Comparison of ENCODE assay signal across 9 mouse cellular contexts in genomic region chr2:52955090-52955489, GRCm38 (mm10).
DNase-seq lines count a peak whose midpoint lies in the region; ATAC-seq and TF ChIP-seq lines count a peak whose summit lies in the region.
"Had no signal": no experiment of that assay in that cellular context is flagged by ENCODE, and none has a peak within 500 bp of the region (broad histone marks: within the 10 kb centered on the region; RNA-seq: fewer than 3 reads in every experiment).

No protein-coding gene starts in this region.

- no peaks in the 10 kb centered on the region for H3K9me3 ChIP-seq in hindbrain, embryonic 15.5 days
- no peaks in the 10 kb centered on the region for H3K9me3 ChIP-seq in hindbrain, embryonic 11.5 days (ENCODE audit: control insufficient read depth, low read length)
- H3K9me3 ChIP-seq in lung, embryonic 14.5 days (ENCODE audit: low read depth, low read length), result no peaks in the 10 kb centered on the region
- H3K9me3 ChIP-seq: neural tube, embryonic 12.5 days had no signal

- H3K9ac ChIP-seq in hindbrain, embryonic 15.5 days, result no peak overlapping the region
- H3K9ac ChIP-seq in hindbrain, embryonic 11.5 days (ENCODE audit: low read depth, low read length), result no peak overlapping the region
- H3K9ac ChIP-seq in lung, embryonic 14.5 days, result no peak overlapping the region
- H3K9ac ChIP-seq: neural tube, embryonic 12.5 days had no signal

- 70% methylated on average over 8 of the region's 8 CpGs for WGBS in hindbrain, embryonic 15.5 days
- WGBS in hindbrain, embryonic 11.5 days, result 75% methylated on average over 8 of the region's 8 CpGs
- WGBS in lung, embryonic 14.5 days, result 64% methylated on average over 8 of the region's 8 CpGs

- no peaks in the 10 kb centered on the region for H3K27me3 ChIP-seq in hindbrain, embryonic 15.5 days
- H3K27me3 ChIP-seq in hindbrain, embryonic 11.5 days (ENCODE audit: control insufficient read depth, insufficient read depth, low read length), result no peaks in the 10 kb centered on the region
- H3K27me3 ChIP-seq in lung, embryonic 14.5 days (ENCODE audit: insufficient read depth, low read length), result no peaks in the 10 kb centered on the region
- H3K27me3 ChIP-seq: neural tube, embryonic 12.5 days had no signal

- ATAC-seq in hindbrain, embryonic 15.5 days (ENCODE audit: low FRiP score, low read depth), result peak; percentile 32
- no peak for ATAC-seq in hindbrain, embryonic 11.5 days (ENCODE audit: low FRiP score)
- ATAC-seq in lung, embryonic 14.5 days (ENCODE audit: insufficient read depth), result peak; percentile 30; the same call in 1 of the 2 replicates

- TF ChIP-seq POLR2A in bone marrow macrophage, adult 2 months (IDR thresholded peaks at IDR 0.05; ENCODE audit: borderline replicate concordance, low read depth, low read length), result no peak

- no peaks in the 10 kb centered on the region for H3K36me3 ChIP-seq in hindbrain, embryonic 15.5 days
- no peaks in the 10 kb centered on the region for H3K36me3 ChIP-seq in hindbrain, embryonic 11.5 days (ENCODE audit: control insufficient read depth, insufficient read depth, low read length)
- no peaks in the 10 kb centered on the region for H3K36me3 ChIP-seq in lung, embryonic 14.5 days (ENCODE audit: insufficient read depth)
- H3K36me3 ChIP-seq: neural tube, embryonic 12.5 days had no signal

- H3K4me2 ChIP-seq in hindbrain, embryonic 15.5 days, result no peak overlapping the region
- no peak overlapping the region for H3K4me2 ChIP-seq in hindbrain, embryonic 11.5 days (replicated peaks; ENCODE audit: low read depth, low read length)
- no peak overlapping the region for H3K4me2 ChIP-seq in lung, embryonic 14.5 days
- H3K4me2 ChIP-seq: neural tube, embryonic 12.5 days had no signal

- no peak for TF ChIP-seq CTCF in bone marrow macrophage, adult 2 months (IDR thresholded peaks at IDR 0.05; ENCODE audit: low read depth, low read length)
- TF ChIP-seq CTCF in lung, embryonic 14.5 days (IDR thresholded peaks at IDR 0.05; ENCODE audit: low read depth), result no peak

- peaks cover 38% of the 10 kb centered on the region for H3K4me1 ChIP-seq in hindbrain, embryonic 15.5 days (replicated peaks)
- peaks cover 17% of the 10 kb centered on the region for H3K4me1 ChIP-seq in hindbrain, embryonic 11.5 days (replicated peaks; ENCODE audit: control insufficient read depth, insufficient read depth, low read length)
- peaks cover 21% of the 10 kb centered on the region for H3K4me1 ChIP-seq in bone marrow macrophage, adult 2 months (ENCODE audit: control insufficient read depth, insufficient read depth, low read length)
- peaks cover 8% of the 10 kb centered on the region for H3K4me1 ChIP-seq in lung, embryonic 14.5 days (ENCODE audit: insufficient read depth)

- no peak overlapping the region for H3K4me3 ChIP-seq in hindbrain, embryonic 15.5 days
- no peak overlapping the region for H3K4me3 ChIP-seq in hindbrain, embryonic 11.5 days (ENCODE audit: low read depth, low read length)
- no peak overlapping the region for H3K4me3 ChIP-seq in bone marrow macrophage, adult 2 months (ENCODE audit: insufficient read depth, low read length)
- H3K4me3 ChIP-seq in lung, embryonic 14.5 days (ENCODE audit: low read depth, low read length), result no peak overlapping the region
- H3K4me3 ChIP-seq: neural tube, embryonic 12.5 days had no signal

- DNase-seq in hindbrain, embryonic 11.5 days (ENCODE audit: low spot score), result no peak
- peak; percentile 87 to 91 for DNase-seq in heart, adult 9 months (ENCODE audit: low spot score in 2 of 2)
- peak; percentile 92 for DNase-seq in layer of hippocampus, adult 11-12 months (ENCODE audit: low spot score)
- DNase-seq in lung, embryonic 14.5 days, result peak; percentile 61
- peak; percentile 40 to 47 for DNase-seq in spleen, adult 18-20 months
- DNase-seq in embryo, embryonic 10 days (ENCODE audit: low spot score), result no peak

- no peak overlapping the region for H3K27ac ChIP-seq in hindbrain, embryonic 15.5 days (replicated peaks)
- H3K27ac ChIP-seq in hindbrain, embryonic 11.5 days (ENCODE audit: low read depth, low read length), result no peak overlapping the region
- peak overlapping the region; percentile 25; the same call in 1 of the 2 replicates for H3K27ac ChIP-seq in bone marrow macrophage, adult 2 months (ENCODE audit: insufficient read depth, low read depth, low read length)
- no peak overlapping the region for H3K27ac ChIP-seq in lung, embryonic 14.5 days (ENCODE audit: low read depth)
- H3K27ac ChIP-seq: neural tube, embryonic 12.5 days had no signal

Comparison
In these comparisons a context has a peak if more than half of its experiments do, and no peak if none do; other contexts are left out.
1. DNase-seq: peak in heart, adult 9 months (2 of 2), layer of hippocampus, adult 11-12 months (single experiment), lung, embryonic 14.5 days (single experiment) and spleen, adult 18-20 months (2 of 2); none in hindbrain, embryonic 11.5 days (single experiment) and embryo, embryonic 10 days (single experiment).